Mouse (Mus musculus): Measurements from ENCODE around the gene Entpd8.

GRCm38 (mm10) chr2:25098005-25098615 lies 18.0 kb downstream of the Entpd8 start:
- TF ChIP-seq POLR2A (IDR thresholded peaks at IDR 0.05; ENCODE audit: low read depth, low read length) (no peak), CTCF (IDR thresholded peaks at IDR 0.05; ENCODE audit: extremely low read depth, insufficient read depth, insufficient read length, insufficient replicate concordance) (no peak)
